Mouse (Mus musculus) lung, postnatal 0 days (tissue): ENCODE data around the gene Cdc37l1. TPM values are rescaled to one million over a fixed set of nuclear protein-coding genes. Genes with fewer than 3 reads are reported as not detected.

ENCODE experiments used
- ATAC-seq: fragments of 200-750 bp; cut with Nextera tagmentation; 2 replicates; pipeline ENCODE4 v1.8.0; 2017; ENCODE audit warnings: moderate library complexity
- DNase-seq: peaks from one replicate; pipeline ENCODE4 v3.0.0-alpha.2; 2016; ENCODE audit warnings: low spot score
- H3K27ac ChIP-seq: fragments of 300-500 bp; sonication (generic); 2 replicates; pipeline ENCODE4 v1.5.1; 2014; ENCODE audit warnings: antibody characterized with exemption, mild to moderate bottlenecking, low read length, mixed read lengths
- H3K27me3 ChIP-seq: fragments of 300-500 bp; sonication (generic); replicated peaks from 2 replicates; pipeline ENCODE4 v1.6.1; 2014; ENCODE audit warnings: low read length, mixed read lengths; ENCODE audit not compliant: insufficient read depth
- H3K36me3 ChIP-seq: fragments of 300-500 bp; sonication (generic); 2 replicates; pipeline ENCODE4 v1.6.1; 2014; ENCODE audit warnings: low read length, mixed read lengths; ENCODE audit not compliant: insufficient read depth
- H3K4me1 ChIP-seq: fragments of 300-500 bp; sonication (generic); 2 replicates; pipeline ENCODE4 v1.6.1; 2014; ENCODE audit warnings: antibody characterized with exemption, low read depth, low read length, mixed read lengths; ENCODE audit not compliant: insufficient read depth
- H3K4me2 ChIP-seq: fragments of 300-500 bp; sonication (generic); replicated peaks from 2 replicates; pipeline ENCODE4 v1.6.1; 2014; ENCODE audit warnings: low read depth, mild to moderate bottlenecking, low read length, moderate library complexity, mixed read lengths
- H3K4me3 ChIP-seq: fragments of 300-500 bp; sonication (generic); 2 replicates; pipeline ENCODE4 v1.5.1; 2014; ENCODE audit warnings: low read depth, low read length
- H3K9ac ChIP-seq: fragments of 300-500 bp; sonication (generic); replicated peaks from 2 replicates; pipeline ENCODE4 v1.6.1; 2014; ENCODE audit warnings: low read depth, mild to moderate bottlenecking
- H3K9me3 ChIP-seq: fragments of 300-500 bp; sonication (generic); 2 replicates; pipeline ENCODE4 v1.6.1; 2016; ENCODE audit warnings: low read length, mixed read lengths
- CTCF ChIP-seq: IDR thresholded peaks from 2 replicates; pipeline ENCODE4 v1.5.1; 2016; ENCODE audit warnings: antibody characterized with exemption, mild to moderate bottlenecking
- EP300 ChIP-seq: IDR thresholded peaks from 2 replicates; pipeline ENCODE4 v1.6.1; 2016; ENCODE audit warnings: antibody characterized with exemption, mild to moderate bottlenecking, control low read depth
- WGBS: fragments of 180-500 bp; shearing (Covaris S2); extraction: QIAGEN DNeasy Blood & Tissue Kit; methylation state at CpG from one replicate; pipeline ENCODE4 v1.1.7; 2014; 5-methylcytosine and 5-hydroxymethylcytosine counted together
- polyA plus RNA-seq: library from polyadenylated mRNA; unstranded; fragments of >200 nt; fragmentation: Nextera tagmentation; extraction: Ambion mirVana; gene quantifications from 2 replicates; pipeline ENCODE4 v1.2.1, GENCODE M21; 2015

Cdc37l1 gene
- polyA plus RNA-seq, 1 experiment from 2014 or later = 21.2 TPM

DNA sequence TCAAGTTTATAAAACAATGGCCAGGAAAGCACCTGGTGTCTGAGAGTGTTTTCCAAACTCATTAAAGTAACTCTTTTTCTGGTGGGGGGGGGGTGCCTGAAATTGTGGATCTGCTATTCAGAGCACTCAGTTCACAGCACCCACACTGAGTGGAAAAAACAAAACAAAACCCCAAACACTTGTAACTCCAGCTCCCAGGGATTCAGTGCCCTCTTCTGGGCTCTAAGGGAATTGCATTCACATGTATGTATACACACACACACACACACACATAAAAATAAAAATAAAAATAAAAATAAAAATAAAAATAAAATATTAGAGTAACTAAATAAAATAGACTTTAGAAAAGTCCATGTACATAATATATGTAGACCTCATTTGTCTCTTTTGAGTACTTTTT lies 49.2 kb downstream of the Cdc37l1 start:
- H3K9ac ChIP-seq = no peak overlapping the region
- ATAC-seq (no peak), DNase-seq (no peak)
- no peaks in the 10 kb centered on the region; the same call in 1 of the 2 replicates for H3K36me3 ChIP-seq
- TF ChIP-seq EP300 = no peak
- TF ChIP-seq CTCF = peak; percentile 36
- H3K4me2 ChIP-seq = no peak overlapping the region
- no peaks in the 10 kb centered on the region for H3K9me3 ChIP-seq
- no peak overlapping the region for H3K27ac ChIP-seq
- H3K27me3 ChIP-seq = no peaks in the 10 kb centered on the region
- no peaks in the 10 kb centered on the region for H3K4me1 ChIP-seq
- no peak overlapping the region for H3K4me3 ChIP-seq

DNA sequence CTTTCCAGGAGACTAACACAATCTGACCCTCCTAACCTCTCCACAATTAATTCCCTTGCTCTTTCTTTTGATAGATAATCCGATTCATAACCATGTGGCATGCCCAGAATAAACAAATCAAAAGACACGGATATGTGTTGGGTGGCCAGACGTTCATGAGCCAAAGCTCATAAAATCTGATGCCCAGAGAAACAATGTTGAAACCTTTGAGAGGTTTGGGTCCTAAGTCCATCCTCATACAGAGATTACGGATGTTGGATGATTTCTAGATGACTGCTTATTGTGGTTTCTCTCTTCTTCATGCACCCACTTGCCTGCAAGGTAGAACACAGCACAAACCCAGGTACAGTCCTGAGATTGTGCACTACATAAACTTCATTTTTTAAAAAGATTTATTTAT lies 50.1 kb downstream of the Cdc37l1 start:
- 72% methylated on average over 4 of the region's 4 CpGs for WGBS
- TF ChIP-seq EP300 = no peak
- no peak for TF ChIP-seq CTCF
- no peak overlapping the region for H3K4me3 ChIP-seq

DNA sequence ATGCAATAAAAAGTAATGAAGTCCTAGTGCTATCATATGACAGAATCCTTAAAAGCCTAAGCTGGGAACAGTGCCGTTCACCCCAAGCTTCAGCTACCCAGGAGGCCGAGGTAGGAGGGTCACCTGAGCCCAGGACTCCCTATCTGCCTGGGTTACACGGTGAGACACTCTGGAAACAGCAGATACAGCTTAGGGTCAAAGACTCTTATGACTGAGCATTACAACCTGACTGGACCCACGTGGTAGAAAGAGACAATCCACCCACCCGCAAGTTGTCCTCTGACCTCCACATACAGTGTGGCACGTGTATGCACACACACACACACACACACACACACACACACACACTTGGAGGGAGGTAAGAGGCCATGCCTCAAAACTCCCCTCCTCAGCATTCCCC lies 52.0 kb downstream of the Cdc37l1 start:
- no peak overlapping the region for H3K4me2 ChIP-seq
- no peaks in the 10 kb centered on the region for H3K9me3 ChIP-seq
- no peaks in the 10 kb centered on the region for H3K4me1 ChIP-seq
- TF ChIP-seq CTCF = no peak
- no peak for TF ChIP-seq EP300
- 62% methylated on average over 6 of the region's 6 CpGs for WGBS
- H3K27me3 ChIP-seq = no peaks in the 10 kb centered on the region
- no peak overlapping the region for H3K9ac ChIP-seq
- H3K36me3 ChIP-seq = no peaks in the 10 kb centered on the region
- ATAC-seq = no peak
- DNase-seq = no peak
- no peak overlapping the region for H3K27ac ChIP-seq
- H3K4me3 ChIP-seq = no peak overlapping the region

More for the DNA sequence above, 50.1 kb downstream of the Cdc37l1 start:
- Histone ChIP-seq H3K36me3 (no peaks in the 10 kb centered on the region; the same call in 1 of the 2 replicates), H3K9ac (no peak overlapping the region), H3K27ac (no peak overlapping the region), H3K27me3 (no peaks in the 10 kb centered on the region), H3K4me1 (no peaks in the 10 kb centered on the region), H3K9me3 (no peaks in the 10 kb centered on the region), H3K4me2 (no peak overlapping the region)
- DNase-seq = no peak
- ATAC-seq = no peak

GRCm38 (mm10) chr19:29042647-29043046 lies 52.5 kb downstream of the Cdc37l1 start:
- Histone ChIP-seq H3K36me3 (no peaks in the 10 kb centered on the region), H3K9ac (no peak overlapping the region), H3K27me3 (no peaks in the 10 kb centered on the region), H3K4me2 (no peak overlapping the region), H3K4me1 (no peaks in the 10 kb centered on the region), H3K9me3 (no peaks in the 10 kb centered on the region), H3K4me3 (no peak overlapping the region), H3K27ac (no peak overlapping the region)
- no peak for TF ChIP-seq CTCF
- TF ChIP-seq EP300 = no peak
- ATAC-seq (no peak), DNase-seq (no peak)
- 66% methylated on average over 9 of the region's 9 CpGs for WGBS

DNA sequence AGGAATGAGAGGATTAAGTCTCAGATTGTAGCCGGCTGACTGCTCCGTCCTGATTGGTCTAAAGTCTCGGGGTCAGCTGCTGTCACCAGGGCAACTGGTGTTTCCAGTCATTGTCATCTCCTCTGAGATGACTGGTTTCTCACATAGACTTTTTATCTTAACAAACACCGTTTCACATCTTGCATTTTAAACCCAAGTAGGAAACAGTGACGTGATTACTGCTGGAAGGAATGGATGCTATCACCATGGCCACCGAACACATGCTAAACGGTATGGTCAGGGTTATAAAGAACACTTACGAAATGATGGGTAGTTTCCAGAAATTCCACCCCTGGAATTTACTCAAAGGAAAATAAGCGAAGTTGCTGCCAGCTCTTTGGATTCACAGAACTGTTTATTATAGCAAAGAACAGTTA lies 54.2 kb downstream of the Cdc37l1 start:
- no peaks in the 10 kb centered on the region for H3K36me3 ChIP-seq
- no peak for TF ChIP-seq CTCF
- no peak; the same call in 1 of the 2 replicates for TF ChIP-seq EP300
- no peak overlapping the region for H3K4me3 ChIP-seq
- WGBS = 47% methylated on average over 9 of the region's 9 CpGs
- no peaks in the 10 kb centered on the region for H3K9me3 ChIP-seq
- no peak overlapping the region for H3K9ac ChIP-seq
- ATAC-seq (peak; percentile 18; the same call in 1 of the 2 replicates), DNase-seq (peak; percentile 75)
- no peak overlapping the region for H3K27ac ChIP-seq
- H3K4me1 ChIP-seq = no peaks in the 10 kb centered on the region
- H3K27me3 ChIP-seq = no peaks in the 10 kb centered on the region
- no peak overlapping the region for H3K4me2 ChIP-seq

DNA sequence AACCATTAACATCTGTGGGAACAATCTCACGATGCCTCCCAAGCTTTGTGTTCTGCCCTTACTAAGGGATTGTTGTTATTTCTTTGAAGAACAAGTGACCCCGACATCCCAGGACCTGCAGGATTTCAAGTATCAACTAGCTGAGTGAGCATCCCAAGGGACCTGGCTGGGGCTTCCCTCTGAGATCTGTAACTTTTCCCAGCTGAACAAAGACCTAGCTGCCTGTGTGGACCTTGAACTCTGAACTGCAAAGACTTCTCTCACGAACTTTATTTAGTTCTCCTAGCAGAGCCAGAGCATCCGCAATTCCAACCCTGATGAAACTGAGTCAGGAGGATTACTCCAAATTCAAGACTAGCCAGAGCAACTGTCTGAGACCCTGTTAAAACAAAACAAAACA lies 55.2 kb downstream of the Cdc37l1 start:
- 65% methylated on average over 4 of the region's 4 CpGs for WGBS
- H3K27me3 ChIP-seq = no peaks in the 10 kb centered on the region
- no peaks in the 10 kb centered on the region for H3K9me3 ChIP-seq
- H3K4me3 ChIP-seq = no peak overlapping the region
- H3K27ac ChIP-seq = no peak overlapping the region
- TF ChIP-seq CTCF = no peak
- TF ChIP-seq EP300 = no peak
- H3K9ac ChIP-seq = no peak overlapping the region
- H3K4me2 ChIP-seq = peak overlapping the region; percentile 88; the same call in 1 of the 2 replicates
- ATAC-seq (no peak), DNase-seq (no peak)
- no peaks in the 10 kb centered on the region for H3K4me1 ChIP-seq
- H3K36me3 ChIP-seq = no peaks in the 10 kb centered on the region
